Mouse (Mus musculus) C2C12 (cell line): ENCODE measurements around the gene Fam133b. TPM values are rescaled to one million over a fixed set of nuclear protein-coding genes. Genes with fewer than 3 reads are reported as not detected.

ENCODE experiments used
- H3K27me3 ChIP-seq: one replicate; pipeline ENCODE4 v1.6.1; 2011; ENCODE audit not compliant: control insufficient read depth, insufficient read depth, insufficient read length
- H3K36me3 ChIP-seq: one replicate; pipeline ENCODE4 v1.6.1; 2011; ENCODE audit not compliant: control insufficient read depth, insufficient read depth
- H3K4me3 ChIP-seq: one replicate; pipeline ENCODE4 v1.5.1; 2011; ENCODE audit warnings: mild to moderate bottlenecking, control low read depth; ENCODE audit not compliant: poor library complexity, insufficient read depth, severe bottlenecking
- H3K79me2 ChIP-seq: one replicate; pipeline ENCODE4 v1.6.1; 2011; ENCODE audit not compliant: control insufficient read depth, insufficient read depth
- H3K79me3 ChIP-seq: one replicate; pipeline ENCODE4 v1.6.1; 2011; ENCODE audit warnings: low read depth, control low read depth
- H3ac ChIP-seq: one replicate; pipeline ENCODE3; 2011; ENCODE audit warnings: low read depth; ENCODE audit not compliant: control insufficient read depth, insufficient read length
- CEBPB ChIP-seq: IDR thresholded peaks from one replicate; pipeline ENCODE4 v1.6.1; 2011; ENCODE audit warnings: low read depth, mild to moderate bottlenecking, control low read depth, moderate library complexity
- CTCF ChIP-seq: IDR thresholded peaks from one replicate; pipeline ENCODE4 v1.5.1; 2011; ENCODE audit not compliant: control insufficient read depth, insufficient read depth, insufficient read length
- FOSL1 ChIP-seq: IDR thresholded peaks from one replicate; pipeline ENCODE4 v1.8.0; 2011; ENCODE audit warnings: mild to moderate bottlenecking, low read length; ENCODE audit not compliant: poor library complexity, insufficient read depth, severe bottlenecking
- MAX ChIP-seq: IDR thresholded peaks from one replicate; pipeline ENCODE4 v1.6.1; 2011; ENCODE audit warnings: mild to moderate bottlenecking, control low read depth
- MYOD1 ChIP-seq: IDR thresholded peaks from one replicate; pipeline ENCODE4 v1.6.1; 2011; ENCODE audit warnings: low read depth; ENCODE audit not compliant: control insufficient read depth, insufficient read length
- MYOG ChIP-seq: IDR thresholded peaks from one replicate; pipeline ENCODE4 v1.6.1; 2011; ENCODE audit not compliant: control insufficient read depth, insufficient read length; ENCODE audit errors: extremely low read depth
- USF1 ChIP-seq: IDR thresholded peaks from one replicate; pipeline ENCODE4 v1.6.1; 2011; ENCODE audit warnings: low read depth, mild to moderate bottlenecking, control low read depth, moderate library complexity
- polyA plus RNA-seq: library from polyadenylated mRNA; unstranded; fragments of >200 nt; fragmentation: generic; extraction: Trizol; gene quantifications from one replicate; pipeline ENCODE4 v1.2.1, GENCODE M21; 2012; ENCODE audit warnings: missing spikeins

The Fam133b gene
- polyA plus RNA-seq, 1 experiment, result 13.3 TPM

GRCm38 (mm10) chr5:3574825-3575224 is 31.2 kb downstream of the Fam133b start:
- Histone ChIP-seq H3K36me3 (peaks cover 95% of the 10 kb centered on the region), H3K79me2 (no peaks in the 10 kb centered on the region), H3K27me3 (no peaks in the 10 kb centered on the region), H3K4me3 (no peak overlapping the region), H3ac (no peak overlapping the region), H3K79me3 (no peaks in the 10 kb centered on the region)
- TF ChIP-seq FOSL1 (no peak), MYOG (no peak), MAX (no peak), MYOD1 (no peak), CEBPB (no peak), USF1 (no peak), CTCF (no peak)

- no peaks in the 10 kb centered on the region for H3K27me3 ChIP-seq
- no peak overlapping the region for H3ac ChIP-seq
- TF ChIP-seq USF1 (no peak), FOSL1 (no peak), CEBPB (no peak), MYOD1 (no peak), CTCF (no peak), MYOG (no peak), MAX (no peak)
- H3K79me3 ChIP-seq, result no peaks in the 10 kb centered on the region
- peaks cover 94% of the 10 kb centered on the region for H3K36me3 ChIP-seq
- no peak overlapping the region for H3K4me3 ChIP-seq
- no peaks in the 10 kb centered on the region for H3K79me2 ChIP-seq
Observed at GRCm38 (mm10) chr5:3577939-3578338, 34.3 kb downstream of the Fam133b start.

GRCm38 (mm10) chr5:3579066-3579465 is 35.4 kb downstream of the Fam133b start:
- Histone ChIP-seq H3K79me2 (no peaks in the 10 kb centered on the region), H3ac (no peak overlapping the region), H3K4me3 (no peak overlapping the region), H3K27me3 (no peaks in the 10 kb centered on the region), H3K79me3 (no peaks in the 10 kb centered on the region), H3K36me3 (peaks cover 94% of the 10 kb centered on the region)
- TF ChIP-seq CEBPB, result no peak
- TF ChIP-seq MAX, result no peak
- no peak for TF ChIP-seq FOSL1
- no peak for TF ChIP-seq MYOD1
- no peak for TF ChIP-seq MYOG
- no peak for TF ChIP-seq CTCF
- no peak for TF ChIP-seq USF1

- TF ChIP-seq MYOD1 (no peak), MAX (peak; percentile 75), CTCF (peak; percentile 34)
Observed at GRCm38 (mm10) chr5:3595693-3596398, 52.2 kb downstream of the Fam133b start, which contains the start of gene Pex1. TSS of gene Pex1 (plus strand) at chr5:3596066.

GRCm38 (mm10) chr5:3596399-3596766 is 52.8 kb downstream of the Fam133b start, which contains the start of gene Rbm48:
TSS of gene Rbm48 (minus strand) at chr5:3596585.
- H3ac ChIP-seq, result peak within 1 kb of the TSS; percentile 87
- H3K4me3 ChIP-seq, result peak within 1 kb of the TSS; percentile 85
- H3K27me3 ChIP-seq, result no peaks in the 10 kb centered on the region
- H3K79me2 ChIP-seq, result peaks cover 32% of the 10 kb centered on the region
- TF ChIP-seq CEBPB (no peak), CTCF (peak; percentile 97), MYOG (no peak), FOSL1 (no peak), MAX (no peak), USF1 (peak; percentile 47), MYOD1 (no peak)
- peaks cover 9% of the 10 kb centered on the region for H3K79me3 ChIP-seq
- no peaks in the 10 kb centered on the region for H3K36me3 ChIP-seq

More at GRCm38 (mm10) chr5:3595693-3596398, 52.2 kb downstream of the Fam133b start, which contains the start of gene Pex1:
- H3K4me3 ChIP-seq, result peak within 1 kb of the TSS; percentile 85
- H3K27me3 ChIP-seq, result no peaks in the 10 kb centered on the region
- peak within 1 kb of the TSS; percentile 87 for H3ac ChIP-seq
- H3K79me2 ChIP-seq, result peaks cover 32% of the 10 kb centered on the region
- peaks cover 9% of the 10 kb centered on the region for H3K79me3 ChIP-seq
- no peaks in the 10 kb centered on the region for H3K36me3 ChIP-seq

GRCm38 (mm10) chr5:3597171-3597570 is 53.5 kb downstream of the Fam133b start:
- no peak for TF ChIP-seq FOSL1
- TF ChIP-seq CTCF, result no peak
- no peak for TF ChIP-seq MYOG
- TF ChIP-seq USF1, result no peak
- no peak for TF ChIP-seq MYOD1
- TF ChIP-seq MAX, result no peak
- no peak for TF ChIP-seq CEBPB
- no peak overlapping the region for H3ac ChIP-seq
- no peaks in the 10 kb centered on the region for H3K36me3 ChIP-seq
- H3K79me3 ChIP-seq, result peaks cover 9% of the 10 kb centered on the region
- H3K79me2 ChIP-seq, result peaks cover 32% of the 10 kb centered on the region
- H3K27me3 ChIP-seq, result no peaks in the 10 kb centered on the region
- no peak overlapping the region for H3K4me3 ChIP-seq
